Mouse (Mus musculus) large intestine, adult 2 months (tissue): ENCODE measurements around the gene Ace. TPM values are rescaled to one million over a fixed set of nuclear protein-coding genes. Genes with fewer than 3 reads are reported as not detected.
"Not testable (repeated sequence)": the region's sequence is repeated elsewhere in the genome, so short reads cannot be mapped to it uniquely, and the experiment has no call there.

ENCODE experiments used
- DNase-seq: peaks from one replicate; pipeline ENCODE4 v3.0.0-alpha.2; 2012; ENCODE audit warnings: low read depth, low spot score
- WGBS: fragments of 180-500 bp; shearing (Covaris S2); methylation state at CpG from one replicate; pipeline ENCODE4 v1.1.7; 2018; 5-methylcytosine and 5-hydroxymethylcytosine counted together
- polyA plus RNA-seq: library from polyadenylated mRNA; depleted of rRNA; stranded (reverse); fragments of >200 nt; gene quantifications from 2 replicates; pipeline ENCODE4 v1.2.3, GENCODE M21; 2012

The Ace gene
- polyA plus RNA-seq, 1 experiment = 70.6 TPM

DNA sequence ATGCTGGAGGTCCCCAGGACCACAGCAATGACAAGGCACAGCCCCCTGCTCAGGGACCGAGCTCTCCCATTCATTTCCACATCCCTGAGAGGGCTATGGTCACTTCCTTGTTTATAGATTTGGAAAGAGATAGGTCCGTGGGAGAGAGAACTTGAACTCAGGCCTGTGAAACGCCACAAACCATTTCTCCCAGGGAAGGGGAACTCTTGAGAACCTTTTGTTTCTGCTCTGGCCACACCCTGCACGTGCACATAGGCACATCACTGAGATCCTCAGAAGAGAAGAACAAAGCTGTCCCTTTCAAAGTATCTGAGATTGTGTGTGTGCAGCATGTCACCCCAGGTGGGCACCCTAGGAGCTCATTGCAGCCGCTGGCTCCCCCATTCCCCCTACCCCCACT lies 10.9 kb downstream of the Ace start:
- no peak for DNase-seq
- WGBS = 59% methylated on average over 5 of the region's 5 CpGs

DNA sequence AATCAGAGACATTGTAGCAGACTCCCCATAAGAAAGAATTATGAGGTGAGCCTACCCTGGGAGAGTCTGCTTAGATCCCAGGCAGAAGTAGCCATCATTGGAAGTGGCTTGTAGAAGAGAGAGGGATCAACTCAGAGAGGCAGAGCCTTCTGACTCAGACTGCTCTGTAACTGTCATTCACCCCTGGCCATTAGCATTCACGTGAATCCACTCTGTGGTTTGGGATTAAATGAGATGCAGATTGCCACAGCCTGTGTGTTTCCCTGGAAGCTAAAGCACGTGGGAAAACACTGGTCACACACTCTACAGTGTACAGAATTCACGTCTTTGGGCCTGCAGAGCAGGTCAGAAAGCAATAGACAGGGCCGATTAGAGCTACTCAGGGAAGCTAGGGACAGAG lies 16.7 kb downstream of the Ace start:
- WGBS = 75% methylated on average over 4 of the region's 4 CpGs
- DNase-seq = no peak

DNA sequence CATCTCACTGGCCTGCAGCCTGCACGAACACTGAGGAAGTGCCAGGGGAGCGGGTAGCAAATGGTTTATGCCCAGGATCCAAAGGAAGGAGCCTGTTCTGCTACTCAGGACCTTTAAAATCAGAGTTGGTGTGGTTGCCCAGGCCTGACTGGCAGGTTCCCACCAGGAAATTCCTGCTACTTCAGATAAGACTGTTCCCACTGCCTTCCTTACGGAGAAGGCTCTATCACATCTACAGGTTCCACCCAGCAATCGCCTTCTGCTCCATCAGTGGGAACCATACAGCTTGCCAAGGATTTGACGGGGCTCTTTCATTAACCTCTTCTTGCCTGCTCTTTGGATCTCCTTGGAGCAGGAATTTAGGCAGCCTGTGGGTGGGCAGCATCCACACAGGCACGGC lies 19.7 kb downstream of the Ace start:
- DNase-seq = no peak
- 56% methylated on average over 6 of the region's 6 CpGs for WGBS

DNA sequence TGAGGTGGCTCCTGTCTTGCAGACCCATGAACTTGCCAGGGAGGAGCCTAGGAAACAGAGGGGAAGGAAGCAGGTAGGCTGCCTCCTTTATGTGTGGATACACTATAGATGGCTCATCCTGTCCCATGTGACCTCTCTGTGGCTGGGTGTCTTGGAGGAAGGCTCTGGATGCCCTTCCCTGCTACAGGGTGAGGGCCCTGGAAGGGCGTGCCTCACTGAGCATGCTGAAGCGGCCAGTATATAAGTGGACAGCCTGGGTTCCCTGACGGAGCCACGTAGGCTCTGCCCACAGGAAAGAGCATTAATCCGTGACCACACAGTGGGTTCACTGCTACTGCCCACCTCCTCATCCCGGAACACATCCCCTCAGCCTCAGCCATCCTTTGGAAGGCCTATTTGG lies 21.7 kb downstream of the Ace start:
- 59% methylated on average over 6 of the region's 6 CpGs for WGBS
- DNase-seq = no peak

DNA sequence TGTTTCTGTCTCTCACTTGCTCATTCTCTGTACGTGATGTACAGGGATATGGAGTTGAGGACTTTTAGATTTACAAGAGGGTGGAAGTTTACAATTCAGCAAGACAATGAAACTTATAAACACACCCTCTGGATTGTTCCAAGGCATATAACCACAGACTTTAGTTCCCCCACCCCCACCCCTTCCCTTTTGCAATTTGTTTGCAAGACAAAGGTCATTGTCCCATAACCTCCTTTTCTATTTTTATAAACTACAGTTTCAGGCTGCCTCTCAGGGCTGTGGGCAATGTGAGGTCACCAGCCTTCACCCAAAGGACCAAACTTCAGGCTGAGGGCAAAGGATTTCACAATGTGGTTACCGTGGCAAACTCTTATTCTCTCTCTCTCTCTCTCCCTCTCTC lies 22.5 kb downstream of the Ace start:
- no peak for DNase-seq
- 10% methylated on average over 2 of the region's 2 CpGs for WGBS

DNA sequence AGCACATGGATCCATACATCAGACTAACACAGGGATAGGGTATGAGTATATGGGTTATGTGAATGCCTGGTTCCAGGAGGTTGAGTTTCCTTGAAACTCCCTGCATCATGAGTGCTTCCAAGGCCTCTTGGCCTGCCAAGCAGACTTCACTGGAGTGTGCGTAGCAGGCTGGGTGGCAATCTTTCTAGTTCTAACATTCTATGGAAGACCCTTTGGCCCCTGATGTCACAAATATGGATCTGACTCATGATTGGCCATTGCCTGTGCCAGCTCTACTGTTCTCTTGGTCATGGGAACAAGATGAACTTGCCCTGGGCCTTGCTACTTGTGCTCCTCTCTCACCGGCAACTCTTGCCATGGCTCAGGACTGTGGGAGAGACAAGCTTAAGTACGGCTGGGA lies 26.6 kb downstream of the Ace start, which contains the start of gene Ace3:
TSS of gene Ace3 (plus strand) at position 301 of the 400 bp plus-strand sequence.
- no peak for DNase-seq
- WGBS = 95% methylated on average over 3 of the region's 3 CpGs

DNA sequence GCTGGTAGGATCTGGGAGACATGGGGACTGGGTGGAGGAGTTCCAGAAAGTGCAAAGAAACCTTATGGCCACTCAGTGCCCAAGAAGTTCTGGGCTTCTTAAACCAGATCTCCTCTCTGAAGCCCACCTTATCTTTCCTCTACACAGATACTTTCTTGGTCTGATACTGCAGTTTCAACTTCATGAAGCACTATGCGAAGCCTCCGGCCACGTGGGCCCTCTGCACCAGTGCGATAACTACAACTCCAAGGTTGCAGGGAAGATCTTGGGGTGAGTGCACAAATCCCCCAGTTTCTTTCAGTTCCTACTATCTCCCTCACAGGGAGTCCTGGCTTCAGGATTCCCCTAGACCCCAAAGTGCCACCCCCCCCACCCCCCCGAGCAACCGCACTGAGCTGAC lies 32.3 kb downstream of the Ace start:
- WGBS = 95% methylated on average over 6 of the region's 6 CpGs
- DNase-seq = no peak

DNA sequence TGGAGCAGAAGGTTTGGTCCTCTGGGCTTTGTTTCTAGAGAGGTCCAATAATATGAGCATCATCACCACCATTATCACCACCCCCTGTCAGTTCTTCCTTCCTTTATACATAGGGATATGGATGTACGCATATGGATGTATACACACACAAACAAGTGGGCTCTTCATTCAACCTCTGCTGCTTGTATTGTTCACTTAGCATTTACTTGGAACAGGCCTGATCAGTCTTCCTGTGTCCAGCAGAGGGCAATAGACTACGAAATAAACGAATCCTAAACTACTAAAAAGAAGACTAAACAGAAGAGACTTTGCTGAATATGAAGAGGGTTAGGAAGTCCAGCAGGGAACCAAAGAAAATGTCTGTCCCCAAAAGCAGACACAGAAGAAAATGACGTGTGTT lies 34.0 kb downstream of the Ace start:
- DNase-seq = no peak
- WGBS = 33% methylated on average over 4 of the region's 4 CpGs

DNA sequence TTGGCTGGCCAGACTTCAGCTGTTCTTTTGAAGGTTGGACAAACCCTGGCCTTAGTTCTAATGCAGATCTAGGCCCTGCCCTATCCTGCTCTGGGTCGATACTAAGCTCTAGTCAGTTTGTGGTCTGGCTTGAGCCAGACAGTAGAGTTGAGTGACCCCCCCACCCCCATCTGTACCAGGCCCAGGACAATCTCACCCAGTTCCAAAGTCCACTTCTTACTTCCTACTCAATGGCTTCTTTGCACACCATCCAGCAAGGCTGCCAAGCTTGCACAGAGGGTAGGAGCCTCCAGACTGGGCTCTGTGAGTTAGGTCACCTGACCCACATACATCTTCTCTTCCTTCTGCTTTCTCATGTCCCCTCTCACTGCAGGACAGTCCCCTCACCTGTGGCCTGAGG lies 36.8 kb downstream of the Ace start:
- WGBS = 25% methylated on average over 1 of the region's 1 CpGs
- no peak for DNase-seq

DNA sequence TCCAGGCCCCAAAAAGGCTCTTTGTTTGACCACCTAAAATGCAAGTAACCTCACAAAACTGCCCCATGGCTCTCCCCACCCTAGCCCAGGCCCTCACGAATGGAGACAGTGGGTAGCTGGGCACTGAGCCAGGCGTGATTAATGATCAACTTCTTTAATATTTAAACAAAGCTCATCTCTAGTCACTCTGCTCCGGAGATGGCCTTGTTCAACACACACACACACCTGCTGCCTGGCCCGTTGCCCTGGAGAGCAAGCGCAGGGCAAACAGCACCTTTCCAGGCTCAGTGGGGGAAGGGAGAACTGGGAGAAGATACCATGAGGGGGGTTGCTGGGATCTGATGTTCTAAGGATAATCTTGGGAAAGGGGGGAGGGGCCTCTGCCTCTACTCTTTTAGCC lies 38.2 kb downstream of the Ace start:
- 14% methylated on average over 5 of the region's 5 CpGs for WGBS
- DNase-seq = no peak

DNA sequence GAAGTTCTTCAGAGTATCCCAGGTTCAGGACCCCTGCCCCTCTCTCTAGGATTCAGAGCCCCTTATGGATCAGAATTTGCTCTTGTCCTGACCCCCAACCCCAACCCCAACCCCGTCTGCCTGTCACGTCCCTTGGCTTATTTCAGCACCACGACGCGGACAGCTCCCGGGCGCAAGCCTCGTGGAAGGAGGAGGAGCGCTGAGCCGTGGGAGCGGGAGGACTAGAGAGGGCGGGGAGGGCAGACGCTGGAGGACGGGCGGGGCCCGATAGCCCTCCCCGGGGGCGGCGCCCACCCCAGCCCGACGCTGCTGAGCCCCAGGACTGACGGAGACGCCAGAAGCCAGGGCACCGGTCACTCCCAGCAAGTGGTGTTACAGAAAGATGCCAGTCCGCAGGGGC lies 40.1 kb downstream of the Ace start, which contains the start of gene Kcnh6:
TSS of gene Kcnh6 (plus strand) at position 304 of the 400 bp plus-strand sequence.
- no peak for DNase-seq
- WGBS = 3% methylated on average over 25 of the region's 25 CpGs

DNA sequence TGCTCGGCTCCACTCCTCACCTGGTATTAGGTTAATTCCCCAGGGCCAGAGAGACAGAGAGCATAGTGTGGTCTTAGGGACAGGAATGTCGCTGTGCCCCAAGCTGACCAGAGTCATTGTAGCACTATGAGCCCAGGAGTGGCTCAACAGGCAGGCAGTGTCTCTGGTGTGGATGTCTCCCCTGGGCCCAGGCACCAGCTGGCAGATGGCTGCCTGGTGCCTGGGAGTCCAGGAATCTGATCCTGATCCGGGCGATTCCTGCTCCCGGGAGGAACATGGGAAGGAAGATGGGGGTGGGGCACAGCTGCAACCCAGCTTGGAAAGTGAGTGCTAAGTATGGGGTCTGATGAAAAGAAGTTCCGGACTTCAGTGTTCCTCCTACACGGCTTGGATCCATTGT lies 45.0 kb downstream of the Ace start:
- DNase-seq = no peak
- 65% methylated on average over 7 of the region's 7 CpGs for WGBS

DNA sequence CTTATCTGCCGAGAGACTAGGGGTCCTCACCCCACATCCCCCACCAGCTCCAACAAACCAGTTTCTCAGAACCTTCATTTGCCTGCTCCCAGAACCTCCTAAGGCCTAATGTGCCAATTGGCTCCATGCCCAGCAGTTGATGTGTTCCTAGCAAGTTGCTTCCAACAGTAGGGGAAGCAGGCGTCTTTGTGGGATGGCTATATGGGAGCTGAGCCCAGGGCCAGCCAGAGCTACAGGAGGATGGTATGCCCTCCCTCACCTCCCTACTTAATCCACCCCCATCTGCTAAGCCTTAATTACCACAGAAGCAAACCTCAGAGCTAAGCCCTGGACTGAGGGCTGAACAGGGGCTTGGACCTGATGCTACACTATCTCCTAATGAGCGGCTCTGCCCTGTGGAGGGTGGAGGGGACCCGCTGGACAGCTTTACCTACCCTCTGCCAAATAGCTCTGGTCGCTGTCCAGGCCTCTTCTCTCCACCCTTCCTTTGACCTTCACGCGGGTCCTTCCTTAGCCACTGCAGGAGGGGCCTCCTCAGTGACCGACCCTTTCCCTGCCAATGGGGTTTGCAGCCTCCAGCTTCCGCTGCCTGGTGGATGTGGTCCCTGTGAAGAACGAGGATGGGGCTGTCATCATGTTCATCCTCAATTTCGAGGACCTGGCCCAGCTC lies 45.9 kb downstream of the Ace start:
- 50% methylated on average over 11 of the region's 11 CpGs for WGBS
- no peak for DNase-seq

DNA sequence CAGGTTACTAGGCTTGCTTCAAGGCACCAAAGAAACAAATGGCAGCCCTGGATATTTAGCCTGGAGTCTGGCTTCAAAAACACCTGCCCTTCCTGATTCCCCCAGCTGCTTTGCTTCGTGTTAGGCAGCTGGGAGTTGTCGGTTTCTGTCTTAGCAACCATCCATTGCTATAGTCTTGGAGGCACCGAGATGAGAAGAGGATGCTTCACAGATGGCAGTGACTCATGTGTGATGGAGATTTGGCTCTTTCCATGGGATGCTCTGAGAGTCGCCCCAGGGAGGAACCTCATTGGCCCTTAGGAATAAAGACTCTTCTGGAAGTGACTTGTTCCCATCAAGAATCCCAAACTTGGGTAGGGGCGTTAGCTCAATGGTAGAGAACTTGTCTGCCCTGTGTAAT lies 48.7 kb downstream of the Ace start:
- DNase-seq = no peak
- 66% methylated on average over 5 of the region's 5 CpGs for WGBS

DNA sequence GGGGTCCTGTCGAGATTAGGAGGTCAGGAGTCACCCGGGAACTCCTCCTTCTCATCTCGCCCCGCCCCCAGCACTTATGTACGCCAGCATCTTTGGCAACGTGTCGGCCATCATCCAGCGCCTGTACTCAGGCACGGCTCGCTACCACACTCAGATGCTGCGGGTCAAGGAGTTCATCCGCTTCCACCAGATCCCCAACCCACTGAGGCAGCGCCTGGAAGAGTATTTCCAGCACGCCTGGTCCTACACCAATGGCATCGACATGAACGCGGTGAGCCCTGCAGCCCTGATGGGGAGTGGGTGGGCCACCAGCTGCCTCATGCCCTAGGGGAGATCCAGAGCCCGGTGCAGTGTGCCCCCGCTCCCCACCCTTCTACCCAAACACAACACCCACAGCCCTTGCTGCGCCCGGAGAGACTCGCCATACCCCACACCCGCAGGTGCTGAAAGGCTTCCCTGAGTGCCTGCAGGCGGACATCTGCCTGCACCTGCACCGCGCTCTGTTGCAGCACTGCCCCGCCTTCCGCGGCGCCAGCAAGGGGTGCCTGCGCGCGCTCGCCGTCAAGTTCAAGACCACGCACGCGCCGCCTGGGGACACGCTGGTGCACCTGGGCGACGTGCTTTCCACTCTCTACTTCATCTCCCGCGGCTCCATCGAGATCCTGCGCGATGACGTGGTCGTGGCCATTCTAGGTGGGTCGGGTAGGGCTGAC lies 52.5 kb downstream of the Ace start:
- no peak for DNase-seq
- WGBS = 2% methylated on average over 50 of the region's 50 CpGs

DNA sequence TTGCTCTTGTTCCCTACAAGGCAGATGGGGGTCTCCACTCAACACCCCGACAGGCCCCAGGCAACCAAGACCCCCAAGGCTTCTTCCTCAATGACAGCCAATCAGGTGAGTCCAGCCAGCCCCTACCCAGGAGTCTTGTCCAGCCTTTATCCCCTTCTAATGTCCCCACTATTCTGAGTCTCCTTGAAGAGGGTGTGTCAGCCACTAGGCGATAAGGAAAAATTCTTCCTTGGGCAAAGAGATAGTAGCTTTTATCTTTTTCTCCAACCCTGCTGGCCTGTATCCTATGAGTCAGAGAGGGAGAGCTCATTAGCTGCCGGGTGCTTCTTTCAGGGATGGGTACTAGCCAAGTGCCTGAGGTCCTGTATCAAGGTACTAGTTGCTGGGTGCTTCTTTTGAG lies 58.0 kb downstream of the Ace start:
- WGBS = 63% methylated on average over 3 of the region's 3 CpGs
- DNase-seq = no peak

DNA sequence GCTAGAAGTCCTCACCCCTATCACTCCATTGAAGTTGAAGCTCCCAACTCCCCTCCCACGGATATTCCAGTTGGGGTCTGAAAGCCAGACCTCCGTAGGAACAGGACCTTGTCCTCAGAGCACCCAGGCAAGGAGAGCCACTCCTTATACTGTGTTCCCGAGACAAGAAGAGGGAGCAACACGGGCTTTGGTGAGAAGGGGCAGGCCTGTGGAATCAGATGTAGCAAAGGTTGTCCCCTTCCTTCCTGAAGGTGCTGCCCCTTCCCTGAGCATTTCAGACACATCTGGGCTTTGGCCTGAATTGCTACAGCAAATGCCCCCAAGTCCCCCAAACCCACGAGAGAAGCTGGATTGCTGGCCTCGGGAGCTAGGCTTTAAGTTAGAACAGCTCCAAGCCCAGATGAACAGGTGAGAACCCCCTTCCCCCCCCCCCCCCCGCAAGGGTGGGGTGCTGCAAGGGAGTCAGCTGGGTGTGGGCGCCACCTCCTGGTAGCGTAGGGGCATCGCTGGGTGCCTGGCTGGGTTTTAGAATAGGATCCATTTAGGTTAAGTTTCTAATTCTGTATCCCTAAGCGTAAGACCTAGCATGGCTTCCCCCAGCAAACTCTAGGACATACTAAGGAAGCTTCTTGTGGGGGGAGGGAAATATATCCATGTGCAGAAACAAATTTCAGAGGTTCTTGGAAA lies 58.9 kb downstream of the Ace start:
- 20% methylated on average over 11 of the region's 11 CpGs for WGBS
- no peak for DNase-seq

DNA sequence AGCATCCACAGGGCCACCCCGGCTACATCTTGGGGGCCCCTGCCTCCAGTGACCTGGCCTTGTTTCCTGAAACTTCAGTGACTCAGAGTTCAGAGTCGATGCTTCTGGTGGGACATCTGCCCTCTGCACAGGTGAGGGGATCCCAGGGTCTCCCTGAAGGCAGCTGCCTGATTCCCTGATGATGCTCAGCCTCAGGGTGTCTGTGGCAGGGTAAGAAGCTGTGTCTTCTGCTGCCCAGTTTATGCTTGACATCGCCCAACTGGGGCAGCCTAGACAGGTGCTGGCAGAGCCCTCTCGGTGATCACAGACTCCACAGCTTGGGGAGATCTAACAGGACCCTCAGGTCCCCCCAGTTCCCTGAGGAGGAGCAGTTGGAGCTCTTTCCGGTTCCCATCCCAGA lies 59.9 kb downstream of the Ace start:
- no peak for DNase-seq
- WGBS = 88% methylated on average over 5 of the region's 5 CpGs

DNA sequence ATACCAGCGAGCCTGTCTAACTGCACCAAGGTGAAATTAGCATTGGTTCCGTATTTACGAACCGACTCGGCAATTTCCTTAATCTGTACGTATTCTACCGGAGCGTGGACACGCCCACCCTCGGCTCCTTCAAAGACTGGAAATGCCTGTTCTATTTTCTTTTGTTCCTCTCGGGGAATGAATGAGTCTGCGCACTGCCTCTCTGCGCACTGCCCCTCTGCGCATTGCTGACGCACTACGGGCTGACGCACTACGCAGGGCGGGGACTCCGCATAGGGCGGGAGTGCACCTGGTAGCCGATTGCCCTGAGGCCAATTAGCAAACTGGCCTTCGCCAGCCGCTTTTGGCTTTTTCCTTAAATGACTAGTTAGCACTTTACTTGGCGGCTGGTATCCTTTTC lies 64.3 kb downstream of the Ace start:
- not testable (repeated sequence) for DNase-seq
- 22% methylated on average over 13 of the region's 25 CpGs for WGBS

DNA sequence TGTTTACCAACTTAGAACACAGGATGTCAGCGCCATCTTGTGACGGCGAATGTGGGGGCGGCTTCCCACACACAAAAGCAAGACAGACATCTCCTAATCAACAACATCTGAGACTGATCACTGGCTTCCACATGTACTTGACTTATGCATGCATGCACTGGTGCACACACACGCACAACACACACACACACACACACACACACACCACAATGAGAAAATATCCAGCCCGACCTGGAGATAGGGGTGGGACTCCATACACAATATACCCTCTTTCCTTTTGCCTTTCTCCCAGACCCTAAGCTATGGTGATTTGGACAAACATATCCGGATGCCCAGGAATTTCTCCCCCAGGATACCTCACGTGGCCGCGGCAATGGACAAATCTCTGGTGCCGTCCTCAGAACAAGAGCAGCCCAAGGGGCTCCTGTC lies 65.8 kb downstream of the Ace start:
- WGBS = 35% methylated on average over 11 of the region's 11 CpGs
- DNase-seq = no peak

DNA sequence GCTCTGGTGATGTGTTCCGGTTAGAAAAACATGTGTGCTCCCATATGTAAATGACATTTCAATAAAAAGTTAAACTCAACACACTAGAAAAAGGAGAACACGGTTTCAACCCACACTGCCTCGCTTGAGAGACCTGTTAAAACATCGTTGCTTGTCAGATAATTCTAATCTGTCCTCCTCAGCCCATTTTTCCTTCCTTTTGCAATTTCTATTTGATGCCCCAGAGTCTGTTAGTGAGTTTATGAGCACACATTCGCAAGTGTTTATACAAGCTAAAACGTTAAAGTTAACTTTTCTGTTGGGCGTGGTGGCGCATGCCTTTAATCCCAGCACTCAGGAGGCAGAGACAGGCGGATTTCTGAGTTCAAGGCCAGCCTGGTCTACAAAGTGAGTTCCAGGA lies 67.2 kb downstream of the Ace start:
- WGBS = 72% methylated on average over 9 of the region's 9 CpGs
- no peak for DNase-seq
